Mouse (Mus musculus): Measurements from ENCODE around the gene Cc2d2a. TPM values are rescaled to one million over a fixed set of nuclear protein-coding genes. Genes with fewer than 3 reads are reported as not detected.
A peak's percentile ranks its signal among the peaks of the same experiment; 100 is the strongest.

Gene Cc2d2a
- polyA plus RNA-seq, 1 experiment from 2014 or later: 8.2 TPM

GRCm38 (mm10) chr5:43661498-43661897 lies 648 bp upstream of the Cc2d2a start:
- ATAC-seq (ENCODE audit: insufficient number of reproducible peaks, low FRiP score, low TSS enrichment, low read depth) (no peak), DNase-seq (ENCODE audit: low spot score) (peak; percentile 26)
- peak overlapping the region; percentile 85 for H3K27ac ChIP-seq (replicated peaks; ENCODE audit: low read depth, low read length)
- H3K4me1 ChIP-seq (ENCODE audit: control insufficient read depth, insufficient read depth, low read length): peaks cover 4% of the 10 kb centered on the region; the same call in 1 of the 2 replicates
- H3K4me3 ChIP-seq (ENCODE audit: low read depth, low read length): no peak overlapping the region
- no peaks in the 10 kb centered on the region for H3K36me3 ChIP-seq (ENCODE audit: control insufficient read depth, insufficient read depth, low read length)
- 87% methylated on average over 3 of the region's 3 CpGs for WGBS
- no peaks in the 10 kb centered on the region for H3K27me3 ChIP-seq (ENCODE audit: control insufficient read depth, insufficient read depth, low read length)
- no peak overlapping the region for H3K4me2 ChIP-seq (ENCODE audit: low read depth, severe bottlenecking)
- no peak overlapping the region for H3K9ac ChIP-seq (ENCODE audit: low read length)
- H3K9me3 ChIP-seq (ENCODE audit: control insufficient read depth, low read length): no peaks in the 10 kb centered on the region

GRCm38 (mm10) chr5:43663531-43663930 lies 1.4 kb downstream of the Cc2d2a start:
- Histone ChIP-seq H3K9ac (ENCODE audit: low read length) (no peak overlapping the region), H3K4me1 (ENCODE audit: control insufficient read depth, insufficient read depth, low read length) (peaks cover 4% of the 10 kb centered on the region; the same call in 1 of the 2 replicates), H3K4me2 (ENCODE audit: low read depth, severe bottlenecking) (peak overlapping the region; percentile 27; the same call in 1 of the 2 replicates), H3K36me3 (ENCODE audit: control insufficient read depth, insufficient read depth, low read length) (no peaks in the 10 kb centered on the region), H3K27me3 (ENCODE audit: control insufficient read depth, insufficient read depth, low read length) (no peaks in the 10 kb centered on the region), H3K9me3 (ENCODE audit: control insufficient read depth, low read length) (no peaks in the 10 kb centered on the region), H3K27ac (replicated peaks; ENCODE audit: low read depth, low read length) (0 out of 2 replicates have a peak overlapping the region, but pooled peaks have one; percentile 39), H3K4me3 (ENCODE audit: low read depth, low read length) (no peak overlapping the region)
- DNase-seq (ENCODE audit: low spot score) (no peak), ATAC-seq (ENCODE audit: insufficient number of reproducible peaks, low FRiP score, low TSS enrichment, low read depth) (no peak)
- WGBS: 57% methylated on average over 6 of the region's 6 CpGs

- H3K27ac ChIP-seq (replicated peaks; ENCODE audit: low read depth, low read length): no peak overlapping the region
- no peaks in the 10 kb centered on the region for H3K9me3 ChIP-seq (ENCODE audit: control insufficient read depth, low read length)
- no peak for ATAC-seq (ENCODE audit: insufficient number of reproducible peaks, low FRiP score, low TSS enrichment, low read depth)
- WGBS: 24% methylated on average over 5 of the region's 5 CpGs
- H3K27me3 ChIP-seq (ENCODE audit: control insufficient read depth, insufficient read depth, low read length): no peaks in the 10 kb centered on the region
- no peaks in the 10 kb centered on the region for H3K36me3 ChIP-seq (ENCODE audit: control insufficient read depth, insufficient read depth, low read length)
- H3K9ac ChIP-seq (ENCODE audit: low read length): no peak overlapping the region
- no peak for DNase-seq (ENCODE audit: low spot score)
- peaks cover 4% of the 10 kb centered on the region; the same call in 1 of the 2 replicates for H3K4me1 ChIP-seq (ENCODE audit: control insufficient read depth, insufficient read depth, low read length)
- H3K4me3 ChIP-seq (ENCODE audit: low read depth, low read length): no peak overlapping the region
- peak overlapping the region; percentile 7; the same call in 1 of the 2 replicates for H3K4me2 ChIP-seq (ENCODE audit: low read depth, severe bottlenecking)
These were observed 3.0 kb downstream of the Cc2d2a start for GRCm38 (mm10) chr5:43665144-43665543.

GRCm38 (mm10) chr5:43669118-43669645 lies 7.0 kb downstream of the Cc2d2a start:
- H3K4me1 ChIP-seq (ENCODE audit: control insufficient read depth, insufficient read depth, low read length): peaks cover 5% of the 10 kb centered on the region; the same call in 1 of the 2 replicates
- H3K36me3 ChIP-seq (ENCODE audit: control insufficient read depth, insufficient read depth, low read length): no peaks in the 10 kb centered on the region
- WGBS: 80% methylated on average over 8 of the region's 8 CpGs
- H3K9ac ChIP-seq (ENCODE audit: low read length): no peak overlapping the region
- ATAC-seq (ENCODE audit: insufficient number of reproducible peaks, low FRiP score, low TSS enrichment, low read depth) (no peak), DNase-seq (ENCODE audit: low spot score) (no peak)
- H3K9me3 ChIP-seq (ENCODE audit: control insufficient read depth, low read length): no peaks in the 10 kb centered on the region
- no peak overlapping the region for H3K27ac ChIP-seq (replicated peaks; ENCODE audit: low read depth, low read length)
- H3K4me3 ChIP-seq (ENCODE audit: low read depth, low read length): no peak overlapping the region
- H3K4me2 ChIP-seq (ENCODE audit: low read depth, severe bottlenecking): no peak overlapping the region
- no peaks in the 10 kb centered on the region for H3K27me3 ChIP-seq (ENCODE audit: control insufficient read depth, insufficient read depth, low read length)

- Histone ChIP-seq H3K9ac (ENCODE audit: low read length) (peak overlapping the region; percentile 80), H3K9me3 (ENCODE audit: control insufficient read depth, low read length) (no peaks in the 10 kb centered on the region), H3K27ac (replicated peaks; ENCODE audit: low read depth, low read length) (peak overlapping the region; percentile 89), H3K4me2 (ENCODE audit: low read depth, severe bottlenecking) (peak overlapping the region; percentile 64), H3K36me3 (ENCODE audit: control insufficient read depth, insufficient read depth, low read length) (no peaks in the 10 kb centered on the region), H3K4me1 (ENCODE audit: control insufficient read depth, insufficient read depth, low read length) (peaks cover 5% of the 10 kb centered on the region; the same call in 1 of the 2 replicates), H3K27me3 (ENCODE audit: control insufficient read depth, insufficient read depth, low read length) (no peaks in the 10 kb centered on the region), H3K4me3 (ENCODE audit: low read depth, low read length) (peak overlapping the region; percentile 40)
- DNase-seq (ENCODE audit: low spot score) (peak; percentile 85), ATAC-seq (ENCODE audit: insufficient number of reproducible peaks, low FRiP score, low TSS enrichment, low read depth) (peak; percentile 93)
- WGBS: under 1% methylated on average over 12 of the region's 12 CpGs
These were observed 10.2 kb downstream of the Cc2d2a start for GRCm38 (mm10) chr5:43672177-43672911.

GRCm38 (mm10) chr5:43673083-43673482 lies 10.9 kb downstream of the Cc2d2a start:
- H3K4me1 ChIP-seq (ENCODE audit: control insufficient read depth, insufficient read depth, low read length): peaks cover 5% of the 10 kb centered on the region; the same call in 1 of the 2 replicates
- DNase-seq (ENCODE audit: low spot score) (no peak), ATAC-seq (ENCODE audit: insufficient number of reproducible peaks, low FRiP score, low TSS enrichment, low read depth) (no peak)
- H3K27ac ChIP-seq (replicated peaks; ENCODE audit: low read depth, low read length): peak overlapping the region; percentile 89
- H3K4me3 ChIP-seq (ENCODE audit: low read depth, low read length): peak overlapping the region; percentile 40
- no peaks in the 10 kb centered on the region for H3K36me3 ChIP-seq (ENCODE audit: control insufficient read depth, insufficient read depth, low read length)
- H3K27me3 ChIP-seq (ENCODE audit: control insufficient read depth, insufficient read depth, low read length): no peaks in the 10 kb centered on the region
- WGBS: 85% methylated on average over 2 of the region's 2 CpGs
- peak overlapping the region; percentile 80 for H3K9ac ChIP-seq (ENCODE audit: low read length)
- peak overlapping the region; percentile 64 for H3K4me2 ChIP-seq (ENCODE audit: low read depth, severe bottlenecking)
- no peaks in the 10 kb centered on the region for H3K9me3 ChIP-seq (ENCODE audit: control insufficient read depth, low read length)

GRCm38 (mm10) chr5:43685466-43685865 lies 23.3 kb downstream of the Cc2d2a start:
- DNase-seq (ENCODE audit: low spot score) (no peak), ATAC-seq (ENCODE audit: insufficient number of reproducible peaks, low FRiP score, low TSS enrichment, low read depth) (no peak)

GRCm38 (mm10) chr5:43692489-43692888 lies 30.3 kb downstream of the Cc2d2a start:
- no peaks in the 10 kb centered on the region for H3K9me3 ChIP-seq (ENCODE audit: control insufficient read depth, low read length)
- WGBS: 73% methylated on average over 4 of the region's 4 CpGs
- H3K36me3 ChIP-seq (ENCODE audit: control insufficient read depth, insufficient read depth, low read length): peaks cover 4% of the 10 kb centered on the region
- H3K27ac ChIP-seq (replicated peaks; ENCODE audit: low read depth, low read length): no peak overlapping the region
- H3K4me3 ChIP-seq (ENCODE audit: low read depth, low read length): no peak overlapping the region
- no peaks in the 10 kb centered on the region for H3K4me1 ChIP-seq (ENCODE audit: control insufficient read depth, insufficient read depth, low read length)
- DNase-seq (ENCODE audit: low spot score) (no peak), ATAC-seq (ENCODE audit: insufficient number of reproducible peaks, low FRiP score, low TSS enrichment, low read depth) (no peak)
- no peaks in the 10 kb centered on the region for H3K27me3 ChIP-seq (ENCODE audit: control insufficient read depth, insufficient read depth, low read length)
- no peak overlapping the region for H3K9ac ChIP-seq (ENCODE audit: low read length)
- no peak overlapping the region for H3K4me2 ChIP-seq (ENCODE audit: low read depth, severe bottlenecking)

More at GRCm38 (mm10) chr5:43685466-43685865, 23.3 kb downstream of the Cc2d2a start:
- Histone ChIP-seq H3K4me1 (ENCODE audit: control insufficient read depth, insufficient read depth, low read length) (no peaks in the 10 kb centered on the region), H3K4me3 (ENCODE audit: low read depth, low read length) (no peak overlapping the region), H3K4me2 (ENCODE audit: low read depth, severe bottlenecking) (no peak overlapping the region), H3K9me3 (ENCODE audit: control insufficient read depth, low read length) (no peaks in the 10 kb centered on the region), H3K9ac (ENCODE audit: low read length) (no peak overlapping the region), H3K27ac (replicated peaks; ENCODE audit: low read depth, low read length) (no peak overlapping the region), H3K27me3 (ENCODE audit: control insufficient read depth, insufficient read depth, low read length) (no peaks in the 10 kb centered on the region), H3K36me3 (ENCODE audit: control insufficient read depth, insufficient read depth, low read length) (peaks cover 2% of the 10 kb centered on the region; the same call in 1 of the 2 replicates)
- 92% methylated on average over 5 of the region's 5 CpGs for WGBS

Measured in limb, embryonic 11.5 days (tissue).